Mouse (Mus musculus) hindbrain, embryonic 10.5 days (tissue): ENCODE measurements around the gene Olfr485. TPM values are rescaled to one million over a fixed set of nuclear protein-coding genes. Genes with fewer than 3 reads are reported as not detected.
"Not testable (repeated sequence)": the region's sequence is repeated elsewhere in the genome, so short reads cannot be mapped to it uniquely, and the experiment has no call there.

Experiments used
- DNase-seq: peaks from one replicate; pipeline ENCODE4 v3.0.0-alpha.2; 2017; ENCODE audit warnings: low spot score
- H3K27ac ChIP-seq: fragments of 300-500 bp; sonication (generic); 2 replicates; pipeline ENCODE4 v1.5.1; 2016; ENCODE audit warnings: mild to moderate bottlenecking, moderate library complexity
- H3K27me3 ChIP-seq: fragments of 300-500 bp; sonication (generic); 2 replicates; pipeline ENCODE4 v1.6.1; 2016; ENCODE audit warnings: mild to moderate bottlenecking; ENCODE audit not compliant: poor library complexity, insufficient read depth, severe bottlenecking
- H3K36me3 ChIP-seq: fragments of 300-500 bp; sonication (generic); 2 replicates; pipeline ENCODE4 v1.6.1; 2016; ENCODE audit warnings: mild to moderate bottlenecking, moderate library complexity
- H3K4me1 ChIP-seq: fragments of 300-500 bp; sonication (generic); replicated peaks from 2 replicates; pipeline ENCODE4 v1.6.1; 2016; ENCODE audit warnings: mild to moderate bottlenecking
- H3K4me3 ChIP-seq: fragments of 300-500 bp; sonication (generic); 2 replicates; pipeline ENCODE4 v1.5.1; 2016; ENCODE audit warnings: mild to moderate bottlenecking, moderate library complexity
- H3K9me3 ChIP-seq: fragments of 300-500 bp; sonication (generic); 2 replicates; pipeline ENCODE4 v1.6.1; 2016; ENCODE audit warnings: mild to moderate bottlenecking, moderate library complexity
- WGBS: fragments of 180-500 bp; shearing (Covaris S2); methylation state at CpG from one replicate; pipeline ENCODE4 v1.1.7; 2016; 5-methylcytosine and 5-hydroxymethylcytosine counted together
- polyA plus RNA-seq: library from polyadenylated mRNA; unstranded; fragments of >200 nt; fragmentation: Nextera tagmentation; extraction: Ambion mirVana; gene quantifications from 2 replicates; pipeline ENCODE4 v1.2.1, GENCODE M21; 2016

Olfr485 gene
- polyA plus RNA-seq = not detected in 2 replicates

DNA sequence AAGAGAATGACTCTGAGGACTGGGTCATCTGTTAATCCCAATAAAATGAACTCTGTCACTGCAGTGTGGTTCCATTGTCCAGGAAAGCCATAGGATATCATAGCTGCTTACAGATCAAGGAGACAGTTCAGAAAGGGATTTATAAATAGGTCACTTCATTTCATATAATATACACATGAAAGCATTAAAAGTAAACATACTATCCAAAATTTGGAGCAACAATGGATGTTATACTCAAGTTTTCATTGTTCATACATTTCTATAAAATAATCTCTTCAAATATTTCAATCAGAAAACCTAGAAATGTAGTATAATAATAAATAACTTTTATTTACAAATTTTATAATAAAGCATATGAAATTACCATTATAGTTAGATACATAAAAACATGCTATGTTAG is at the start of gene Olfr485:
TSS of gene Olfr485 (minus strand) at position 101 of the 400 bp plus-strand sequence.
- DNase-seq = no peak
- no peak within 1 kb of the TSS for H3K27ac ChIP-seq
- H3K9me3 ChIP-seq = no peaks in the 10 kb centered on the region
- no peaks in the 10 kb centered on the region for H3K36me3 ChIP-seq
- H3K4me1 ChIP-seq = no peaks in the 10 kb centered on the region
- H3K4me3 ChIP-seq = no peak within 1 kb of the TSS
- H3K27me3 ChIP-seq = no peaks in the 10 kb centered on the region

DNA sequence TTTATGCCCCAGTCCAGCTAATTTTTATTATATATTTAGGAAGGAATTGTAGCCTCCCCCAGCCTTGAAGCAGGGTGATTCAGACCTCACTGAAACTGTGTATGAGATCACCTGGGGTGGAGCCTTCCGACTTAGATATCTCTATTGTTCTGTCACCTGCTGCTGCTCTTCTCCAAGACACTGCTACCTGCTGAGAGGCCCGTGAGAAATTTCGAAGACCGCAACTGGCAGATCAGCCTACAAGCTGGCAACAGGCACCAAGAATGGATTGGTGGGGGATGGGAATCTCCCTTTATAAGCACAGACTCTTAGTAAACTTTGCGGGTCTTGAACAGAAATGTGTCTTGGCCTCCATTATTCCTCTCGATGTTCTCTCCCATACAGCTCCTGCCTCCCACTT is 37.3 kb upstream of the Olfr485 start:
- no peak for DNase-seq
- 50% methylated on average over 6 of the region's 6 CpGs for WGBS
- Histone ChIP-seq H3K4me3 (no peak overlapping the region), H3K27ac (no peak overlapping the region), H3K4me1 (no peaks in the 10 kb centered on the region), H3K36me3 (no peaks in the 10 kb centered on the region), H3K9me3 (no peaks in the 10 kb centered on the region), H3K27me3 (no peaks in the 10 kb centered on the region)

DNA sequence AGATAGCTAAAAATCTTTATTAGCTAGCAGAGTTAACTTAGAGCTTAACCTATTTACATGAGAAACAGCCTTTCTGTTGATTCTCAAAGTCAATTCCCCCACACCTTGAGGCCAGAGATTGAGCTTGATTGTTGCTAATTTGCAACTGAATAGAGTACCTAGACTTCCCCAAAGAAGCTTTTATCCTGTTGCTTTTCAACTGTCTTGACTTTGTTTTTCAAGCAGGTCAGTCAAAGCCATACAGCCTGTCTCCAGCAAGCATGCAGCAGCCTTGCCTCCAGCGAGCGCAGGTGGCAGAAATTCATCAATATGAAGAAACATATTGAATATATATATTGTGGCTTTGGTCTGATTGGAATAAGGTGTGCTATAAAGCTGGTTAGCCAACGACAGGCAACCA is 36.7 kb upstream of the Olfr485 start:
- not testable (repeated sequence) for DNase-seq, H3K4me1 ChIP-seq, H3K27ac ChIP-seq, H3K27me3 ChIP-seq, H3K9me3 ChIP-seq, H3K4me3 ChIP-seq, H3K36me3 ChIP-seq
- 60% methylated on average over 3 of the region's 3 CpGs for WGBS

DNA sequence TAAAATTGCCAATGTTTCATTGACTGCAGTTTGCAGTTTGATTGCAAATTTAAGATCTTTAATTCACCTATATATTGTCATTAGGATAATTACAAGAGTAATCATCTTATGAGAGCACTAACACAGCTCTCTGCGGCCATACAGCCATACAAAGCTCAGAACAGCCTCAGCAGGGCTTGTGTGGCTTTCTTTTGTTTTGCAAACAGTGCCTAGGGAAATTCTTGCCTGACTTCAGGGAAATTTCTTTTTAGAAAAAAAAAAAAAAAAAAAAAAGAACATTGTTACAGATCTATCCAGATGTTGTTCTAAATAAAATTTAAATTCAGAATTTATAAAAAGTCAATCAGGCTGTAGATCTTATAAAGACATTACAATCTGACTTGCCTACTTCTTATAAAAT is 33.0 kb upstream of the Olfr485 start:
- H3K9me3 ChIP-seq, H3K4me3 ChIP-seq, H3K27ac ChIP-seq, DNase-seq, H3K4me1 ChIP-seq, H3K36me3 ChIP-seq, H3K27me3 ChIP-seq: not testable (repeated sequence)
- WGBS = 39% methylated on average over 1 of the region's 1 CpGs

DNA sequence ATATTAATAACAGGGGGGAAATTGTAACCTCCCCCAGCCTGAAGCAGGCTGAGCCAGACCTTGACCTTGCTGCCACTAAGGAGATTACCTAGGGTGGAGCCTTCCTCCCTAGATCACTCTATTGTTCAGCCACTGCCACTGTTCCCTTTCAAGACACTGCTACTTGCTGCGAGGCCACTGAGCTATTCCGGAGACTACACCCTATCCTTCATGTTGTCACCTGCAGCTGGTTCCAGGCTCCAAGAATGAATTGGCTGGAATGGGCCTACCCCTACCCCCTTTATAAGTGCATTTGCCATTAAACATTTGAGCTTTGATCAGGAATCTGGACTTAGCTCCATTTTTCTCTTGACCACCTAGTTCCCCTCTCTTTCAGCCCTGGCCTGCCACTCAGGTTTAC is 31.5 kb upstream of the Olfr485 start:
- not testable (repeated sequence) for H3K36me3 ChIP-seq, H3K9me3 ChIP-seq, H3K4me1 ChIP-seq, H3K27me3 ChIP-seq, H3K4me3 ChIP-seq, H3K27ac ChIP-seq, DNase-seq
- 53% methylated on average over 2 of the region's 2 CpGs for WGBS

DNA sequence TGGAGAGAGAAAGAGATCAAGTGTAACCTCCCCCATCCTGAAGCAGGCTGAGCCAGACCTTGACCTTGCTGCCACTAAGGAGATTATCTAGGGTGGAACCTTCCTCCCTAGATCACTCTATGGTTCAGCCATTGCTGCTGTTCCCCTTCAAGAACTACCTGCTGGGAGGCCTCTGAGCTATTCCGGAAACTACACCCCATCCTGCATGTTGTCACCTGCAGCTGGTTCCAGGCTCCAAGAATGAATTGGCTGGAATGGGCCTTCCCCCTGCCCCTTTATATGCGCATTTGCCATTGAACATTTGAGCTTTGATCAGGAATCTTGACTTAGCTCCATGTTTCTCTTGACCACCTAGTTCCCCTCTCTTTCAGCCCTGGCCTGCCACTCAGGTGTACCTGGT is 25.6 kb upstream of the Olfr485 start:
- H3K4me3 ChIP-seq, H3K4me1 ChIP-seq, DNase-seq, H3K27ac ChIP-seq, H3K9me3 ChIP-seq, H3K36me3 ChIP-seq, H3K27me3 ChIP-seq: not testable (repeated sequence)
- WGBS = 91% methylated on average over 2 of the region's 2 CpGs

DNA sequence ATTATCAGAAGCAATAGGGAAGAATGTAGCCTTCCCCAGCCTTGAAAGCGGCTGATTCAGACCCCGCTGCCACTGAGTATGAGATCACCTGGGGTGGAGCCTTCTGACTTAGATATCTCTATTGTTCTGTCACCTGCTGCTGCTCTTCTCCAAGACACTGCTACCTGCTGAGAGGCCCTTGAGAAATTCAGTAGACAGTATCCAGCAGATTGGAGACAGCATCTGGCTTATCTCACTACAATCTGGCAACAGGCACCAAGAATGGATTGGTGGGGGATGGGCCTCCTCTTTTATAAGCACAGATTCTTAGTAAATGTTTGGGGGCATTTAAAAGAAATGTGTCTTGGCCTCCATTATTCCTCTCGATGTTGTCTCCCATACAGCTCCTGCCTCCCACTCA is 24.7 kb upstream of the Olfr485 start:
- H3K27me3 ChIP-seq, H3K36me3 ChIP-seq, H3K4me1 ChIP-seq, H3K27ac ChIP-seq, DNase-seq, H3K9me3 ChIP-seq, H3K4me3 ChIP-seq: not testable (repeated sequence)
- WGBS = 76% methylated on average over 3 of the region's 3 CpGs

DNA sequence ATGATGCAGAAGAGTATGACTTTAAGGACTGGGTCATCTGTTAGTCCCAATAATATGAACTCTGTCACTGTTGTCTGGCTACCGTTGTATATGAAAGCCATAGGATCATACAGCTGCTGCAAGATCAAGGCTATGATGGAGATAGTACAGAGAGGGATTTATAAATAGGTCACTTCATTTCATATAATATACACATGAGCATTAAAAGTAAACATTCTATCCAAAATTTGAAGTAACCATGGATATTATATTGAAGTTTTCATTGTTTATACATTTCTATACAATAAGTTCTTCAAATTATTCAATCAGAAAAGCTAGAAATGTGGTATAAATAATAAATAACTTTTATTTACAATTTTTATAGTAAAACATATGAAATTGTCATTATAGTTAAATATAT is 13.0 kb upstream of the Olfr485 start, which contains the start of gene Olfr486:
TSS of gene Olfr486 (minus strand) at position 101 of the 400 bp plus-strand sequence.
- H3K36me3 ChIP-seq, H3K9me3 ChIP-seq, H3K4me1 ChIP-seq, H3K27ac ChIP-seq, DNase-seq, H3K4me3 ChIP-seq, H3K27me3 ChIP-seq: not testable (repeated sequence)
- WGBS = 88% methylated on average over 1 of the region's 1 CpGs

DNA sequence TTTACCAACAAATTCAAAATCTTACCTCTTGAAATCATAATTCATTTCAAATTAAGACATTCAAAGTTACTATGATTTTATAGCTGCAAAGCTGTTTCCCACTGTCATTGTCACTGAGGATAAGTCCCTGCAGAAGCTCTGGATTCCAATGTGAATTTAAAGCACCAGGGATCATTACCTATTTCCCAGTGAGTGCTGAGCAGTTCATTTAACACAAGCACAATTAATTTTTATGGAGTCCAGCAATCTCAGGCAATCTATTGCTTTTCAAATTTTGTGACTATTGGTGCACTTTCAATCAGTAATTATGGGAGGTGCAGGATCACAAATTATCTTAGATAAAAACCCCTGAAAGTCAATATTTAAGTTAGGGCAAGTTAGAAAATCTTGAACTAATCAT is 32.3 kb downstream of the Olfr485 start, which contains the start of gene Olfr484:
TSS of gene Olfr484 (minus strand) at position 101 of the 400 bp plus-strand sequence.
- Histone ChIP-seq H3K27me3 (no peaks in the 10 kb centered on the region), H3K4me1 (no peaks in the 10 kb centered on the region), H3K4me3 (no peak within 1 kb of the TSS), H3K9me3 (no peaks in the 10 kb centered on the region), H3K27ac (no peak within 1 kb of the TSS), H3K36me3 (no peaks in the 10 kb centered on the region)
- DNase-seq = no peak

DNA sequence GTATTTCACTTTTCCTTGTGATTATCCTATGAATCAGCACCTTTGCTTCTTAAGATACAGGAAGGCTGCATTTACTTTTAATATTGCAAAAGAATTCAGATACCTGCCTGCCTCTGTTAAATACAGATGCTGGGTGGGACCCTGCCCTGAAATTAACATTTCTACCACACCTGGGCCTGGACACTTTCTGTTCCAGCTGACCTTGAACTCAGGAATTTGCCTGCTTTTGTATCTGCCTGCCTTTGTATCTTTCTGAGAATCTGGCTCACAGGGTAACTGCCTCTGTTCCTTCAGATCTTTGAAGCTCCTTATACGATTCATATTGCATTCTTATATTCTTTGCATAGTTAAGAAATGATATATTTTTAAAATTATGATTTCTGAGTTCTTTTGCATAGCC is 38.3 kb downstream of the Olfr485 start:
- Histone ChIP-seq H3K36me3 (no peaks in the 10 kb centered on the region), H3K27ac (no peak overlapping the region), H3K9me3 (no peaks in the 10 kb centered on the region), H3K4me3 (no peak overlapping the region), H3K4me1 (no peaks in the 10 kb centered on the region), H3K27me3 (no peaks in the 10 kb centered on the region)
- DNase-seq = no peak
- WGBS = 69% methylated on average over 1 of the region's 1 CpGs

DNA sequence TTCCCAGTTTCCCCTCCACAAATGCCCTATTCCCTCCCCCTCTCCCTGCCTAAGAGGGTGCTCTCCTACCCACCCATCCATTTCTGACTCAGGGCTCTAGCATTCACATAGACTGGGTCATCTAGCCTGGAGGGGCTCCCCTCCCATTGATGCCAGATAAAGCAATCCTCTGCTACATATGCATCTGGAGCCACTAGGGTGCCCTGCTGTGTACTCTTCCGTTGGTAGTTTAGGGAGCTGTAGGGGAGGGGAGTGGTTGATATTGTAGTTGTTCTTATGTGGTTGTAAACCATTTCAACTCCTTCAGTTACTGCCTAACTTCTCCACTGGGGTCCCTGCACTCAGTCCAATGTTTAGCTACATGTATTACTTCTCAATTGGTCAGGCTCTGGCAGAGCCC is 39.0 kb downstream of the Olfr485 start:
- 16% methylated on average over 1 of the region's 1 CpGs for WGBS

More for the DNA sequence above, 39.0 kb downstream of the Olfr485 start:
- Histone ChIP-seq H3K4me1 (no peaks in the 10 kb centered on the region), H3K27me3 (no peaks in the 10 kb centered on the region), H3K9me3 (no peaks in the 10 kb centered on the region), H3K27ac (no peak overlapping the region), H3K4me3 (no peak overlapping the region), H3K36me3 (no peaks in the 10 kb centered on the region)
- no peak for DNase-seq

Other genes with a start within 250 kb of the Olfr485 start
- not detected in 2 replicates for gene Olfr473, start 229.4 kb downstream of the Olfr485 start, polyA plus RNA-seq
- not detected in 2 replicates for gene Olfr474, start 205.2 kb downstream of the Olfr485 start, polyA plus RNA-seq
- not detected in 2 replicates for gene Olfr476, start 195.1 kb downstream of the Olfr485 start, polyA plus RNA-seq
- not detected in 2 replicates for gene Olfr477, start 173.2 kb downstream of the Olfr485 start, polyA plus RNA-seq
- gene Olfr478, start 125.9 kb downstream of the Olfr485 start, polyA plus RNA-seq = not detected in 2 replicates
- gene Olfr479, start 109.2 kb downstream of the Olfr485 start, polyA plus RNA-seq = not detected in 2 replicates
- gene Olfr480, start 92.5 kb downstream of the Olfr485 start, polyA plus RNA-seq = not detected in 2 replicates
- not detected in 2 replicates for gene Olfr481, start 80.0 kb downstream of the Olfr485 start, polyA plus RNA-seq
- 0.07 and 0.12 TPM in 2 replicates for gene Olfr482, start 62.3 kb downstream of the Olfr485 start, polyA plus RNA-seq
- gene Olfr483, start 59.0 kb downstream of the Olfr485 start, polyA plus RNA-seq = not detected in 2 replicates
- not detected in 2 replicates for gene Olfr484, start 32.4 kb downstream of the Olfr485 start, polyA plus RNA-seq
- not detected in 2 replicates for gene Olfr486, start 12.9 kb upstream of the Olfr485 start, polyA plus RNA-seq
- not detected in 2 replicates for gene Olfr487, start 54.8 kb upstream of the Olfr485 start, polyA plus RNA-seq
- gene Olfr488, start 98.5 kb upstream of the Olfr485 start, polyA plus RNA-seq = not detected in 2 replicates
- gene Olfr490, start 129.1 kb upstream of the Olfr485 start, polyA plus RNA-seq = not detected in 2 replicates
- not detected in 2 replicates for gene Olfr491, start 153.6 kb upstream of the Olfr485 start, polyA plus RNA-seq
- not detected in 2 replicates for gene Olfr492, start 163.8 kb upstream of the Olfr485 start, polyA plus RNA-seq
- gene Olfr493, start 187.1 kb upstream of the Olfr485 start, polyA plus RNA-seq = not detected in 2 replicates
- not detected in 2 replicates for gene Olfr494, start 205.5 kb upstream of the Olfr485 start, polyA plus RNA-seq
- gene Olfr495, start 233.3 kb upstream of the Olfr485 start, polyA plus RNA-seq = not detected in 2 replicates